Mouse (Mus musculus) small intestine, adult 2 months (tissue): ENCODE measurements around the gene Bace2. TPM values are rescaled to one million over a fixed set of nuclear protein-coding genes. Genes with fewer than 3 reads are reported as not detected.

Source experiments
- H3K27ac ChIP-seq: fragments of 200-500 bp; 2 replicates; pipeline ENCODE4 v1.5.1; 2012; ENCODE audit warnings: low read depth, low read length, control low read depth, inconsistent platforms; ENCODE audit not compliant: insufficient read depth
- H3K27me3 ChIP-seq: fragments of 200-500 bp; 2 replicates; pipeline ENCODE4 v1.6.1; 2012; ENCODE audit warnings: mild to moderate bottlenecking, moderate library complexity, low read length, inconsistent platforms; ENCODE audit not compliant: control insufficient read depth, insufficient read depth
- H3K36me3 ChIP-seq: fragments of 200-500 bp; 2 replicates; pipeline ENCODE4 v1.6.1; 2012; ENCODE audit warnings: mild to moderate bottlenecking, low read length, control low read depth, inconsistent platforms; ENCODE audit not compliant: control insufficient read depth, insufficient read depth
- H3K4me1 ChIP-seq: fragments of 200-500 bp; 2 replicates; pipeline ENCODE4 v1.6.1; 2012; ENCODE audit warnings: low read length, inconsistent platforms, mixed read lengths; ENCODE audit not compliant: control insufficient read depth, insufficient read depth, insufficient read length
- H3K4me3 ChIP-seq: fragments of 200-500 bp; 2 replicates; pipeline ENCODE4 v1.5.1; 2012; ENCODE audit warnings: low read depth, mild to moderate bottlenecking, control low read depth, inconsistent platforms, low read length, moderate library complexity
- CTCF ChIP-seq: fragments of 200-500 bp; IDR thresholded peaks from 2 replicates; pipeline ENCODE4 v1.5.1; 2012; ENCODE audit warnings: low read depth, mild to moderate bottlenecking, control low read depth, inconsistent platforms, low read length, moderate library complexity, mixed read lengths; ENCODE audit not compliant: insufficient replicate concordance, insufficient read length; ENCODE audit errors: extremely low read depth
- POLR2A ChIP-seq: fragments of 200-500 bp; IDR thresholded peaks from 2 replicates; pipeline ENCODE4 v1.6.1; 2012; ENCODE audit warnings: low read depth, mild to moderate bottlenecking, control low read depth, inconsistent platforms, low read length, moderate library complexity
- WGBS: fragments of 180-500 bp; shearing (Covaris S2); methylation state at CpG from one replicate; pipeline ENCODE4 v1.1.7; 2018; 5-methylcytosine and 5-hydroxymethylcytosine counted together
- polyA plus RNA-seq: library from polyadenylated mRNA; depleted of rRNA; stranded (reverse); fragments of >200 nt; gene quantifications from 2 replicates; pipeline ENCODE4 v1.2.3, GENCODE M21; 2012

Gene Bace2
- polyA plus RNA-seq, 1 experiment: 2.0 TPM

GRCm38 (mm10) chr16:97387955-97388354, 31.4 kb downstream of the Bace2 start:
- Histone ChIP-seq H3K27ac (no peak overlapping the region), H3K4me1 (no peaks in the 10 kb centered on the region), H3K36me3 (no peaks in the 10 kb centered on the region), H3K4me3 (no peak overlapping the region), H3K27me3 (no peaks in the 10 kb centered on the region)
- 78% methylated on average over 2 of the region's 2 CpGs for WGBS
- no peak for TF ChIP-seq POLR2A
- no peak for TF ChIP-seq CTCF

- TF ChIP-seq CTCF: no peak
- TF ChIP-seq POLR2A: no peak
- 61% methylated on average over 2 of the region's 2 CpGs for WGBS
- no peaks in the 10 kb centered on the region for H3K27me3 ChIP-seq
- H3K27ac ChIP-seq: no peak overlapping the region
- H3K36me3 ChIP-seq: no peaks in the 10 kb centered on the region
- no peak overlapping the region for H3K4me3 ChIP-seq
- no peaks in the 10 kb centered on the region for H3K4me1 ChIP-seq
Observed at GRCm38 (mm10) chr16:97391289-97391688, 34.7 kb downstream of the Bace2 start.

- no peak for TF ChIP-seq CTCF
- TF ChIP-seq POLR2A: no peak
- 40% methylated on average over 3 of the region's 3 CpGs for WGBS
- no peaks in the 10 kb centered on the region for H3K27me3 ChIP-seq
- H3K36me3 ChIP-seq: no peaks in the 10 kb centered on the region
- H3K4me3 ChIP-seq: no peak overlapping the region
- no peak overlapping the region for H3K27ac ChIP-seq
- no peaks in the 10 kb centered on the region for H3K4me1 ChIP-seq
Observed at GRCm38 (mm10) chr16:97391701-97392384, 35.3 kb downstream of the Bace2 start.

GRCm38 (mm10) chr16:97396436-97396835, 39.9 kb downstream of the Bace2 start:
- 93% methylated on average over 4 of the region's 4 CpGs for WGBS
- Histone ChIP-seq H3K4me1 (no peaks in the 10 kb centered on the region), H3K36me3 (no peaks in the 10 kb centered on the region), H3K4me3 (no peak overlapping the region), H3K27me3 (no peaks in the 10 kb centered on the region), H3K27ac (no peak overlapping the region)
- TF ChIP-seq POLR2A (no peak), CTCF (no peak)

GRCm38 (mm10) chr16:97397945-97398531, 41.5 kb downstream of the Bace2 start:
- Histone ChIP-seq H3K4me3 (no peak overlapping the region), H3K27ac (no peak overlapping the region), H3K36me3 (no peaks in the 10 kb centered on the region), H3K4me1 (no peaks in the 10 kb centered on the region), H3K27me3 (no peaks in the 10 kb centered on the region)
- 71% methylated on average over 2 of the region's 2 CpGs for WGBS
- TF ChIP-seq POLR2A: no peak
- no peak for TF ChIP-seq CTCF

- no peaks in the 10 kb centered on the region for H3K27me3 ChIP-seq
- TF ChIP-seq POLR2A: no peak
- no peak for TF ChIP-seq CTCF
- no peaks in the 10 kb centered on the region for H3K4me1 ChIP-seq
- H3K27ac ChIP-seq: no peak overlapping the region
- WGBS: 68% methylated on average over 4 of the region's 4 CpGs
- H3K36me3 ChIP-seq: no peaks in the 10 kb centered on the region
- no peak overlapping the region for H3K4me3 ChIP-seq
Observed at GRCm38 (mm10) chr16:97399991-97400390, 43.4 kb downstream of the Bace2 start.

GRCm38 (mm10) chr16:97401741-97402140, 45.2 kb downstream of the Bace2 start:
- no peaks in the 10 kb centered on the region for H3K27me3 ChIP-seq
- no peaks in the 10 kb centered on the region for H3K36me3 ChIP-seq
- H3K27ac ChIP-seq: no peak overlapping the region
- no peaks in the 10 kb centered on the region for H3K4me1 ChIP-seq
- no peak overlapping the region for H3K4me3 ChIP-seq
- TF ChIP-seq POLR2A (no peak), CTCF (no peak)
